Mouse (Mus musculus): Measurements from ENCODE around the gene Foxd1. TPM values are rescaled to one million over a fixed set of nuclear protein-coding genes. Genes with fewer than 3 reads are reported as not detected.

Gene Foxd1
- polyA plus RNA-seq, 1 experiment, result not detected

- TF ChIP-seq CTCF (IDR thresholded peaks at IDR 0.05; ENCODE audit: extremely low read depth, insufficient read depth, insufficient read length, insufficient replicate concordance), result no peak
- WGBS, result 8% methylated on average over 4 of the region's 4 CpGs
- no peak overlapping the region for H3K27ac ChIP-seq (ENCODE audit: insufficient read depth, low read length)
- H3K4me1 ChIP-seq (ENCODE audit: control insufficient read depth, insufficient read depth, insufficient read length), result no peaks in the 10 kb centered on the region
- no peak overlapping the region for H3K4me3 ChIP-seq (ENCODE audit: extremely low read depth, insufficient read depth, insufficient read length)
- no peaks in the 10 kb centered on the region for H3K36me3 ChIP-seq (ENCODE audit: control insufficient read depth, insufficient read depth, low read length)
- DNase-seq (ENCODE audit: low read depth in 1 of 2, low spot score in 2 of 2), result no peak
- H3K27me3 ChIP-seq (ENCODE audit: control insufficient read depth, insufficient read depth, low read length), result peaks cover 14% of the 10 kb centered on the region
These were observed 37.6 kb downstream of the Foxd1 start for GRCm38 (mm10) chr13:98391635-98391990.

- Histone ChIP-seq H3K36me3 (ENCODE audit: control insufficient read depth, insufficient read depth, low read length) (no peaks in the 10 kb centered on the region), H3K27ac (ENCODE audit: insufficient read depth, low read length) (no peak overlapping the region), H3K4me1 (ENCODE audit: control insufficient read depth, insufficient read depth, insufficient read length) (no peaks in the 10 kb centered on the region), H3K4me3 (ENCODE audit: extremely low read depth, insufficient read depth, insufficient read length) (no peak overlapping the region), H3K27me3 (ENCODE audit: control insufficient read depth, insufficient read depth, low read length) (peaks cover 14% of the 10 kb centered on the region)
- WGBS, result 39% methylated on average over 6 of the region's 6 CpGs
- no peak for TF ChIP-seq CTCF (IDR thresholded peaks at IDR 0.05; ENCODE audit: extremely low read depth, insufficient read depth, insufficient read length, insufficient replicate concordance)
- no peak for TF ChIP-seq POLR2A (IDR thresholded peaks at IDR 0.05; ENCODE audit: low read depth, low read length)
- no peak for DNase-seq (ENCODE audit: low read depth in 1 of 2, low spot score in 2 of 2)
These were observed 38.0 kb downstream of the Foxd1 start for GRCm38 (mm10) chr13:98392031-98392430.

GRCm38 (mm10) chr13:98393356-98394070 lies 39.5 kb downstream of the Foxd1 start:
- Histone ChIP-seq H3K4me3 (ENCODE audit: extremely low read depth, insufficient read depth, insufficient read length) (no peak overlapping the region), H3K27me3 (ENCODE audit: control insufficient read depth, insufficient read depth, low read length) (peaks cover 14% of the 10 kb centered on the region), H3K27ac (ENCODE audit: insufficient read depth, low read length) (no peak overlapping the region), H3K36me3 (ENCODE audit: control insufficient read depth, insufficient read depth, low read length) (no peaks in the 10 kb centered on the region), H3K4me1 (ENCODE audit: control insufficient read depth, insufficient read depth, insufficient read length) (no peaks in the 10 kb centered on the region)
- no peak for DNase-seq (ENCODE audit: low read depth in 1 of 2, low spot score in 2 of 2)
- TF ChIP-seq CTCF (IDR thresholded peaks at IDR 0.05; ENCODE audit: extremely low read depth, insufficient read depth, insufficient read length, insufficient replicate concordance), result no peak
- TF ChIP-seq POLR2A (IDR thresholded peaks at IDR 0.05; ENCODE audit: low read depth, low read length), result no peak
- 28% methylated on average over 10 of the region's 10 CpGs for whole genome bisulfite sequencing

Other genes with a start within 250 kb of the Foxd1 start
- 0.22 and 0.42 TPM in 2 replicates for gene Arhgef28, start 147.8 kb upstream of the Foxd1 start, polyA plus RNA-seq (2012; rRNA removed)
- 5.3 and 5.6 TPM in 2 replicates for gene Utp15, start 91.2 kb upstream of the Foxd1 start, polyA plus RNA-seq (2012; rRNA removed)
- 7.5 and 8.9 TPM in 2 replicates for gene Ankra2, start 91.2 kb upstream of the Foxd1 start, polyA plus RNA-seq (2012; rRNA removed)
- gene Gm21976, start 74.4 kb upstream of the Foxd1 start, polyA plus RNA-seq (2012; rRNA removed), result not detected in 2 replicates
- gene Btf3, start 37.2 kb upstream of the Foxd1 start, polyA plus RNA-seq (2012; rRNA removed), result 83.0 and 90.3 TPM in 2 replicates
- 0.34 and 0.69 TPM in 2 replicates for gene Gm10320, start 137.8 kb downstream of the Foxd1 start, polyA plus RNA-seq (2012; rRNA removed)

Data from spleen, adult 2 months (tissue).